Mouse (Mus musculus): ENCODE measurements around the gene Uqcc1. TPM values are rescaled to one million over a fixed set of nuclear protein-coding genes. Genes with fewer than 3 reads are reported as not detected.

Gene Uqcc1
- polyA plus RNA-seq, 1 experiment from 2014 or later = 67.4 TPM

GRCm38 (mm10) chr2:155872930-155873507 is 57.1 kb downstream of the Uqcc1 start:
- Histone ChIP-seq H3K4me2 (ENCODE audit: low read length) (no peak overlapping the region), H3K27me3 (replicated peaks; ENCODE audit: control insufficient read depth, insufficient read depth, low read length) (no peaks in the 10 kb centered on the region), H3K9me3 (replicated peaks; ENCODE audit: control insufficient read depth, low read length) (no peaks in the 10 kb centered on the region), H3K4me1 (ENCODE audit: control insufficient read depth, insufficient read depth, low read length) (peaks cover 18% of the 10 kb centered on the region), H3K27ac (ENCODE audit: low read depth, low read length) (peak overlapping the region; percentile 71), H3K4me3 (ENCODE audit: low read depth, low read length) (no peak overlapping the region), H3K9ac (ENCODE audit: low read length) (0 out of 2 replicates have a peak overlapping the region, but pooled peaks have one; percentile 8), H3K36me3 (ENCODE audit: control insufficient read depth, insufficient read depth, low read length) (peaks cover 24% of the 10 kb centered on the region)
- peak; percentile 74 for DNase-seq (ENCODE audit: low spot score)
- 49% methylated on average over 10 of the region's 10 CpGs for WGBS
- peak; percentile 68 for ATAC-seq

GRCm38 (mm10) chr2:155872486-155872885 is 57.6 kb downstream of the Uqcc1 start:
- no peak overlapping the region for H3K4me3 ChIP-seq (ENCODE audit: low read depth, low read length)
- ATAC-seq = peak; percentile 83
- H3K27me3 ChIP-seq (replicated peaks; ENCODE audit: control insufficient read depth, insufficient read depth, low read length) = no peaks in the 10 kb centered on the region
- H3K27ac ChIP-seq (ENCODE audit: low read depth, low read length) = peak overlapping the region; percentile 71
- 0 out of 2 replicates have a peak overlapping the region, but pooled peaks have one; percentile 8 for H3K9ac ChIP-seq (ENCODE audit: low read length)
- H3K9me3 ChIP-seq (replicated peaks; ENCODE audit: control insufficient read depth, low read length) = no peaks in the 10 kb centered on the region
- DNase-seq (ENCODE audit: low spot score) = peak; percentile 71
- peaks cover 24% of the 10 kb centered on the region for H3K36me3 ChIP-seq (ENCODE audit: control insufficient read depth, insufficient read depth, low read length)
- WGBS = 48% methylated on average over 8 of the region's 8 CpGs
- peaks cover 18% of the 10 kb centered on the region for H3K4me1 ChIP-seq (ENCODE audit: control insufficient read depth, insufficient read depth, low read length)
- H3K4me2 ChIP-seq (ENCODE audit: low read length) = no peak overlapping the region

- WGBS = 79% methylated on average over 5 of the region's 5 CpGs
- Histone ChIP-seq H3K27ac (ENCODE audit: low read depth, low read length) (no peak overlapping the region), H3K36me3 (ENCODE audit: control insufficient read depth, insufficient read depth, low read length) (peaks cover 10% of the 10 kb centered on the region), H3K4me1 (ENCODE audit: control insufficient read depth, insufficient read depth, low read length) (peaks cover 18% of the 10 kb centered on the region), H3K4me2 (ENCODE audit: low read length) (no peak overlapping the region), H3K4me3 (ENCODE audit: low read depth, low read length) (no peak overlapping the region), H3K27me3 (replicated peaks; ENCODE audit: control insufficient read depth, insufficient read depth, low read length) (no peaks in the 10 kb centered on the region), H3K9me3 (replicated peaks; ENCODE audit: control insufficient read depth, low read length) (no peaks in the 10 kb centered on the region), H3K9ac (ENCODE audit: low read length) (no peak overlapping the region)
- ATAC-seq (no peak), DNase-seq (ENCODE audit: low spot score) (no peak)
These were observed 60.3 kb downstream of the Uqcc1 start for GRCm38 (mm10) chr2:155869772-155870171.

DNA sequence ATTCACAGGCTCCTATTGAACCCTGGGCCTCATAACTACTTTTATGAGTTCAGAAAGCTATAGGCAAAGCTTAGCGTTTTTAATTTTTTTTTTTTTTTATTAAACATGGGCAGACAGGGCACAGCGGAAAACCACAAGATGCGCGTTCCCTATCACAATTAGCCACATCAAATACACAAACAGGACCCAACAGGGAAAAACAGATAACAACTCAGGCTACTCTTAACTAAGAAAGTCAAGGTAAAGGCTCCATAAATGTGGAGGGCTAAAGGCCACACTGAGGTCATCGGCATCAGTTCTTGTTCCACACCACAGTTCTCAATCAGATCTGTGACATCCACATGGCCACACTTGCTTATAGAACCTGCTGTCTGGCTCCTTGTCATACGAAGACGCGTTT is 61.8 kb downstream of the Uqcc1 start:
- DNase-seq (ENCODE audit: low spot score) = no peak
- no peak overlapping the region for H3K4me3 ChIP-seq (ENCODE audit: low read depth, low read length)
- peaks cover 6% of the 10 kb centered on the region for H3K36me3 ChIP-seq (ENCODE audit: control insufficient read depth, insufficient read depth, low read length)
- no peak overlapping the region for H3K27ac ChIP-seq (ENCODE audit: low read depth, low read length)
- ATAC-seq = no peak
- 99% methylated on average over 8 of the region's 8 CpGs for WGBS
- H3K9ac ChIP-seq (ENCODE audit: low read length) = no peak overlapping the region
- no peak overlapping the region for H3K4me2 ChIP-seq (ENCODE audit: low read length)
- no peaks in the 10 kb centered on the region for H3K27me3 ChIP-seq (replicated peaks; ENCODE audit: control insufficient read depth, insufficient read depth, low read length)
- no peaks in the 10 kb centered on the region for H3K9me3 ChIP-seq (replicated peaks; ENCODE audit: control insufficient read depth, low read length)
- peaks cover 19% of the 10 kb centered on the region for H3K4me1 ChIP-seq (ENCODE audit: control insufficient read depth, insufficient read depth, low read length)

- no peaks in the 10 kb centered on the region for H3K27me3 ChIP-seq (replicated peaks; ENCODE audit: control insufficient read depth, insufficient read depth, low read length)
- H3K4me2 ChIP-seq (ENCODE audit: low read length) = peak overlapping the region; percentile 18; the same call in 1 of the 2 replicates
- WGBS = 35% methylated on average over 11 of the region's 11 CpGs
- H3K9ac ChIP-seq (ENCODE audit: low read length) = no peak overlapping the region
- no peak overlapping the region for H3K4me3 ChIP-seq (ENCODE audit: low read depth, low read length)
- H3K36me3 ChIP-seq (ENCODE audit: control insufficient read depth, insufficient read depth, low read length) = peaks cover under 1% of the 10 kb centered on the region
- DNase-seq (ENCODE audit: low spot score) = peak; percentile 73
- no peaks in the 10 kb centered on the region for H3K9me3 ChIP-seq (replicated peaks; ENCODE audit: control insufficient read depth, low read length)
- ATAC-seq = peak; percentile 85
- 0 out of 2 replicates have a peak, but pooled peaks cover 3% of the 10 kb centered on the region for H3K4me1 ChIP-seq (ENCODE audit: control insufficient read depth, insufficient read depth, low read length)
- peak overlapping the region; percentile 44; the same call in 1 of the 2 replicates for H3K27ac ChIP-seq (ENCODE audit: low read depth, low read length)
These were observed 66.7 kb downstream of the Uqcc1 start for GRCm38 (mm10) chr2:155863301-155863867.

DNA sequence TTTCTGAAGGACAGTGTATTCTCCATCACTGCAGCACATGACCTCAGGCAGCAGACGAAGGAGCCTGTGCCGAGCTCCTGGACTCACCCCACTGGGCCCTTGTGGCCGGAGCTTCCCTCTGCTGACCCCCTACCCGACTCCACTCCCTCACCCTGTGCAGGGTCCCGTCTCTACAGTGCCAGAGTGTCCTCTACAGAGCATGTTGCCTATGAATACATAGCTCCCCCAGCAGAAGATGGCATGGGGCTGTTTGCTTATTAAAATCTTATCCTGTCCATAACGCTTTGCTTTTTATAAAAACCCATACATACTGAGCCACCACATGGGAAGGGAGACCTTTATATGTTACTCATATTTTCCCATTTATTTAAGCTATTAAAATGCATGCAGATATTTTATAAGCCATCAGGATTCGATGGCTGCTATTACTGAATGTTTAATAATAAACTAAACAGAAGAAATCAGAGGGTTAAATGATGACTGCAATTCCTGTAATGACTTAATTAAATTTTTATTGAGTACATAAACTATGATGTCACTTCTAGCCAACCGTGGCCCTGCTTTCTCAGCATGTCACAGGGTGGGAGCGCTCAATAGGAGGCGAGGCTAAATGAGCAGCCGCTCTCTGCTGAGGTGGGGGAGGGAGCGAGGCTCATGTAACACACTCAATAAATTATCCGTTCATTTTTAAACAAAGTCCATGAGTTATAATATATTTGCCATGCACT is 67.4 kb downstream of the Uqcc1 start:
- peak; percentile 95 for ATAC-seq
- DNase-seq (ENCODE audit: low spot score) = peak; percentile 83
- H3K36me3 ChIP-seq (ENCODE audit: control insufficient read depth, insufficient read depth, low read length) = 0 out of 2 replicates have a peak, but pooled peaks cover under 1% of the 10 kb centered on the region
- H3K9ac ChIP-seq (ENCODE audit: low read length) = no peak overlapping the region
- no peaks in the 10 kb centered on the region for H3K9me3 ChIP-seq (replicated peaks; ENCODE audit: control insufficient read depth, low read length)
- no peak overlapping the region for H3K4me3 ChIP-seq (ENCODE audit: low read depth, low read length)
- H3K27ac ChIP-seq (ENCODE audit: low read depth, low read length) = no peak overlapping the region
- 0 out of 2 replicates have a peak, but pooled peaks cover 3% of the 10 kb centered on the region for H3K4me1 ChIP-seq (ENCODE audit: control insufficient read depth, insufficient read depth, low read length)
- H3K4me2 ChIP-seq (ENCODE audit: low read length) = peak overlapping the region; percentile 18; the same call in 1 of the 2 replicates
- 48% methylated on average over 13 of the region's 13 CpGs for WGBS
- no peaks in the 10 kb centered on the region for H3K27me3 ChIP-seq (replicated peaks; ENCODE audit: control insufficient read depth, insufficient read depth, low read length)

GRCm38 (mm10) chr2:155861581-155861980 is 68.5 kb downstream of the Uqcc1 start:
- Histone ChIP-seq H3K4me1 (ENCODE audit: control insufficient read depth, insufficient read depth, low read length) (0 out of 2 replicates have a peak, but pooled peaks cover 3% of the 10 kb centered on the region), H3K4me2 (ENCODE audit: low read length) (no peak overlapping the region), H3K36me3 (ENCODE audit: control insufficient read depth, insufficient read depth, low read length) (peaks cover 9% of the 10 kb centered on the region), H3K4me3 (ENCODE audit: low read depth, low read length) (no peak overlapping the region), H3K9me3 (replicated peaks; ENCODE audit: control insufficient read depth, low read length) (no peaks in the 10 kb centered on the region), H3K27me3 (replicated peaks; ENCODE audit: control insufficient read depth, insufficient read depth, low read length) (no peaks in the 10 kb centered on the region), H3K27ac (ENCODE audit: low read depth, low read length) (no peak overlapping the region), H3K9ac (ENCODE audit: low read length) (no peak overlapping the region)
- ATAC-seq = no peak
- 89% methylated on average over 6 of the region's 6 CpGs for WGBS
- no peak for DNase-seq (ENCODE audit: low spot score)

GRCm38 (mm10) chr2:155860102-155860501 is 70.0 kb downstream of the Uqcc1 start:
- H3K27ac ChIP-seq (ENCODE audit: low read depth, low read length) = no peak overlapping the region
- 85% methylated on average over 7 of the region's 7 CpGs for WGBS
- no peak for ATAC-seq
- no peak overlapping the region for H3K9ac ChIP-seq (ENCODE audit: low read length)
- no peak overlapping the region for H3K4me3 ChIP-seq (ENCODE audit: low read depth, low read length)
- H3K27me3 ChIP-seq (replicated peaks; ENCODE audit: control insufficient read depth, insufficient read depth, low read length) = no peaks in the 10 kb centered on the region
- H3K4me1 ChIP-seq (ENCODE audit: control insufficient read depth, insufficient read depth, low read length) = 0 out of 2 replicates have a peak, but pooled peaks cover 3% of the 10 kb centered on the region
- DNase-seq (ENCODE audit: low spot score) = no peak
- H3K36me3 ChIP-seq (ENCODE audit: control insufficient read depth, insufficient read depth, low read length) = peaks cover 16% of the 10 kb centered on the region
- H3K4me2 ChIP-seq (ENCODE audit: low read length) = no peak overlapping the region
- H3K9me3 ChIP-seq (replicated peaks; ENCODE audit: control insufficient read depth, low read length) = no peaks in the 10 kb centered on the region
